Mouse (Mus musculus) gastrocnemius, postnatal 10 days (tissue): ENCODE measurements around the gene Tspear. TPM values are rescaled to one million over a fixed set of nuclear protein-coding genes. Genes with fewer than 3 reads are reported as not detected.
"Not testable (repeated sequence)": the region's sequence is repeated elsewhere in the genome, so short reads cannot be mapped to it uniquely, and the experiment has no call there.

Experiments used
- DNase-seq: peaks from one replicate; pipeline ENCODE4 v3.0.0; 2021; ENCODE audit warnings: mixed read lengths
- total RNA-seq, 2 experiments: library from RNA; stranded (reverse); gene quantifications; 2 replicates each; pipeline ENCODE4 v1.2.3; 2021

Tspear gene
- total RNA-seq, 2 experiments from 2014 or later, result not detected

- DNase-seq, result no peak
These were observed 27.4 kb downstream of the Tspear start for GRCm38 (mm10) chr10:77713734-77714133.

- DNase-seq, result no peak
These were observed 29.1 kb downstream of the Tspear start, which contains the start of gene Gm10142 for GRCm38 (mm10) chr10:77715507-77715906. Gm10142 (plus strand) TSS chr10:77715807.

GRCm38 (mm10) chr10:77720299-77720698 lies 33.9 kb downstream of the Tspear start, which contains the start of gene Krtap12-1:
Krtap12-1 (plus strand) TSS chr10:77720599.
- DNase-seq, result not testable (repeated sequence)

GRCm38 (mm10) chr10:77724855-77725254 lies 38.5 kb downstream of the Tspear start:
- no peak for DNase-seq

GRCm38 (mm10) chr10:77726186-77726585 lies 39.8 kb downstream of the Tspear start, which contains the start of gene Gm10100:
Gm10100 (plus strand) TSS chr10:77726486.
- no peak for DNase-seq

- DNase-seq, result no peak
These were observed 41.9 kb downstream of the Tspear start for GRCm38 (mm10) chr10:77728280-77728679.

GRCm38 (mm10) chr10:77729241-77729640 lies 42.9 kb downstream of the Tspear start:
- no peak for DNase-seq

GRCm38 (mm10) chr10:77735928-77736327 lies 49.6 kb downstream of the Tspear start:
- DNase-seq, result no peak

- DNase-seq, result no peak
These were observed 52.6 kb downstream of the Tspear start for GRCm38 (mm10) chr10:77738929-77739328.

GRCm38 (mm10) chr10:77741924-77742688 lies 55.7 kb downstream of the Tspear start, which contains the start of gene Gm18596:
Gm18596 (minus strand) TSS chr10:77742638.
- DNase-seq, result not testable (repeated sequence)

- DNase-seq, result not testable (repeated sequence)
These were observed 64.3 kb downstream of the Tspear start for GRCm38 (mm10) chr10:77750686-77751085.

GRCm38 (mm10) chr10:77751254-77751653 lies 64.9 kb downstream of the Tspear start, which contains the start of gene Gm9736:
Gm9736 (minus strand) TSS chr10:77751354.
- not testable (repeated sequence) for DNase-seq

- DNase-seq, result not testable (repeated sequence)
These were observed 65.9 kb downstream of the Tspear start for GRCm38 (mm10) chr10:77752312-77752711.

GRCm38 (mm10) chr10:77753448-77753847 lies 67.1 kb downstream of the Tspear start:
- DNase-seq, result no peak

GRCm38 (mm10) chr10:77759582-77759981 lies 73.2 kb downstream of the Tspear start, which contains the start of gene Gm3233:
Gm3233 (minus strand) TSS chr10:77759682.
- not testable (repeated sequence) for DNase-seq

- no peak for DNase-seq
These were observed 83.4 kb downstream of the Tspear start for GRCm38 (mm10) chr10:77769727-77770126.

GRCm38 (mm10) chr10:77771225-77771624 lies 84.9 kb downstream of the Tspear start, which contains the start of gene Gm3238:
Gm3238 (minus strand) TSS chr10:77771325.
- not testable (repeated sequence) for DNase-seq

GRCm38 (mm10) chr10:77772142-77772541 lies 85.8 kb downstream of the Tspear start:
- not testable (repeated sequence) for DNase-seq

GRCm38 (mm10) chr10:77776844-77777243 lies 90.5 kb downstream of the Tspear start, which contains the start of gene Gm7138:
Gm7138 (minus strand) TSS chr10:77776944.
- DNase-seq, result not testable (repeated sequence)

- not testable (repeated sequence) for DNase-seq
These were observed 96.1 kb downstream of the Tspear start, which contains the start of gene Gm3250 for GRCm38 (mm10) chr10:77782442-77782841. Gm3250 (minus strand) TSS chr10:77782542.

- DNase-seq, result not testable (repeated sequence)
These were observed 97.0 kb downstream of the Tspear start for GRCm38 (mm10) chr10:77783396-77783795.

- not testable (repeated sequence) for DNase-seq
These were observed 101.5 kb downstream of the Tspear start, which contains the start of gene Gm7137 for GRCm38 (mm10) chr10:77787876-77788275. Gm7137 (minus strand) TSS chr10:77788200.

GRCm38 (mm10) chr10:77788621-77789020 lies 102.3 kb downstream of the Tspear start:
- DNase-seq, result no peak
